Mouse (Mus musculus): ENCODE data around the gene Rsrc1.
A peak's percentile ranks its signal among the peaks of the same experiment; 100 is the strongest.
"Not testable (repeated sequence)": the region's sequence is repeated elsewhere in the genome, so short reads cannot be mapped to it uniquely, and the experiment has no call there.

The Rsrc1 gene

DNA sequence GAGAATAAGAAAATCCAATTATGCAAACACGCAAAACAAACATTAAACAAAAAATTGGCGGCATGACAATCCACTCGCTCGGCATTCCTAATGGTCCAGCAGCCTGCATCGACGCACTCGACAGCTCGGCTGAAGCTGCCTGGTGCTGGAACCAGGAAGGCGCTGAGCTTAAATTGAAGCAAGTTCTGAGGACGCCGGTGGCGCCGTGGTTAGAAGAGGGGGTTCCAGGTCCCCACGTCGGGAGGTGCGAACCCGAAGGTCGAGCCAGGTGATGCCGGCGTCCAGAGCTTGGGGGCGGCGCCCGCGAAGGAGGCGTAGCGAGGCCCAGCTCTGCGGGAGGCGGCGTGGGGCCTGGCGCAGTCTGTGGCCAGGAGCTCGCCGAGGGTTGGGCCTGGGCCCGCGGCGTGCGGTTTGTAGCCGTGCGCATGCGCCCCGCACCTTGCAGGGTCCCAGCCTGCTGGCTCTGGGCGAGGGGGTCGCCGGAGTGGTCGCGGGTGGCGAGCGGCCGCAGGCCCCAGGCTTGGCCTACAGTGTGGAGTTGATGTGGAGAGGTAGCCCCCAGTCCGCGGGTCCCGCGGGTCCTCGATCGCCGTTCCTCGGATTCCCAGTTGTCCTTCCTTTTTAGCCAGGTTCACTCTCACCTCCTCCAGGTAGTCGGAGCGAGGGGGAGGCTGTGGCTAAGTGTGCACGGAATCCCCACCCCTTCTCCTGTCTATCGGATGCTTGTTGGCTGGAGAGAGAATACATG lies 4.5 kb downstream of the Rsrc1 start:
- peak; percentile 67 to 69 for DNase-seq (ENCODE audit: low spot score in 2 of 2)

DNA sequence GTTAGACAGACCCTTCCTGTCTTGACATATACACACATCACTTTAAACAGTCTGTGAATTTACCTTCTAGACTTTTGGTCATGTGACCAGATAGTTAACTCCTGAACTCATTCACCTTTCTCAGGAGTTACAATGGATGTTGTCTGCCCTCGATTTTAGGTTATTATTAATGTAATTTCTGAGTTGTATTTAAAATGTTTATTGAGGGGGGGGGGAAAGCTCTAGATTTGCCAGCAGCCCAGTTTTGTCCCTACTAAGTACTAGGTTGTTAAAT lies 5.0 kb downstream of the Rsrc1 start:
- no peak for DNase-seq (ENCODE audit: low spot score in 2 of 2)

DNA sequence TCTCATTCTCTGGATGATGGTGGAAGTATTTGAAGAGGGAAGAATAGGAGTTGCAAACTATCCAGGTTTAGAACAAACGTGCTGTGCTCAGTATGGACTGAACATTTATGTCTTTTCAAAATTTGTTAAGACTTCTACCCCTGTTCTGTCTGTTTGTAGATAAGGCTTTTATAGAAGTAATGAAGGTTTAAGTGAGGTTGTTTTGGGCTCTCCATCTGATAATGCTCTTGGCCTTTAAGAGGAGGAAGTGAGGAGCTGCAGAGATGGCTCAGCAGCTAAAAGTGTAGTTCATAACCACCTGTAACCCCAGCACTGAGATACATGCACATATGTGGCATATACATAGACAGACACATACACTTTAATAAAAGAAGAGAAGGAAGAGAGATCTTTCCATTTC lies 15.6 kb downstream of the Rsrc1 start:
- no peak for DNase-seq (ENCODE audit: low spot score in 2 of 2)

DNA sequence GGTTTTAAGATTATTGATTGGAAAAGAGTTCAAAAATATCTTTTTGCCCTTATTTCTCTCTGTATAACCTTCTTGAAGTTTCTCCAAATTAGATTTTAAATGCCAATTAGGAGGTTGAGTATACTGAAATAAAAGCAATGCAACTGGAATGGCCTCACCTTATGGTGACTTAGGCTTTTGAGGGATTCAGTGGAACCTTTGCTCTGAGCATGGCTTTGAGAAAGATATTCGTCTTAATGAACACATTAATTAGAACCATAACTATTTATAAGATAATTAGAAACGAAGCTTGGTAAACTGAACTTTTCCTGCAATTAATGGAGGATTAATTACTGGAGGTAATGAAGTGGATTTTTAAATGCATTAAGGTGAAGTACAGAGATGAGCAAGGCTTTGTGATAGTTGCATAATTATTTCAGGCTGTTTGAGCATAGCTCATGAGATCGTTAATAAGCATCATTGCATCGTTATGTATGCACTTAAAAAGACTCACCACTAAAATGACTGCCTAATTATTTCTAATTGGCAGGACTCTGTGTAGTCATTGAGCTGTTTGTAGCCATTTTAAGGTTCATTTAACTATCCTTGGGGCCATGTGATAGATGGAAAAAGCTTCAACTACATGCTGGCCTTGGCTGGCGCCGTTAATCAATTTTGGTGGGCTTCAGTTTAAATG lies 55.3 kb downstream of the Rsrc1 start:
- no peak for DNase-seq (ENCODE audit: low spot score in 2 of 2)

DNA sequence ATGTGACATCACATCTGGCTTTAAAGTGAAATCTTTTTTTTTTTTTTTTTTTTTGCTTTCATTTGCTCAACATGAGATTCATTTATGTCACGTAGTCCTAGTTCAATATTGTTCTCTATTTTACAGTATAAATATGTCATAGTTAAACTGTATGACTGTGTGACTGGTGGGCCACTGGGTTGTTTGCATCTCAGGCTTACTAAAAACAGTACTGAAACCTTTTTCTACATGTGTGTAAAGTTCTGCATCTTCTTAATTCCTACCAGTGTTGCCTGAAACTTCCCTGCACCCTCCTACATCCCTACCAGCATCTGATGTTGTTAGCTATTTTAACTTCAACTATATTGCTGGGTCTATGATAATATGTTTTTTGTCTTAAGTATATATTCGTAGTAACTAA lies 78.6 kb downstream of the Rsrc1 start:
- no peak for DNase-seq (ENCODE audit: low spot score in 2 of 2)

DNA sequence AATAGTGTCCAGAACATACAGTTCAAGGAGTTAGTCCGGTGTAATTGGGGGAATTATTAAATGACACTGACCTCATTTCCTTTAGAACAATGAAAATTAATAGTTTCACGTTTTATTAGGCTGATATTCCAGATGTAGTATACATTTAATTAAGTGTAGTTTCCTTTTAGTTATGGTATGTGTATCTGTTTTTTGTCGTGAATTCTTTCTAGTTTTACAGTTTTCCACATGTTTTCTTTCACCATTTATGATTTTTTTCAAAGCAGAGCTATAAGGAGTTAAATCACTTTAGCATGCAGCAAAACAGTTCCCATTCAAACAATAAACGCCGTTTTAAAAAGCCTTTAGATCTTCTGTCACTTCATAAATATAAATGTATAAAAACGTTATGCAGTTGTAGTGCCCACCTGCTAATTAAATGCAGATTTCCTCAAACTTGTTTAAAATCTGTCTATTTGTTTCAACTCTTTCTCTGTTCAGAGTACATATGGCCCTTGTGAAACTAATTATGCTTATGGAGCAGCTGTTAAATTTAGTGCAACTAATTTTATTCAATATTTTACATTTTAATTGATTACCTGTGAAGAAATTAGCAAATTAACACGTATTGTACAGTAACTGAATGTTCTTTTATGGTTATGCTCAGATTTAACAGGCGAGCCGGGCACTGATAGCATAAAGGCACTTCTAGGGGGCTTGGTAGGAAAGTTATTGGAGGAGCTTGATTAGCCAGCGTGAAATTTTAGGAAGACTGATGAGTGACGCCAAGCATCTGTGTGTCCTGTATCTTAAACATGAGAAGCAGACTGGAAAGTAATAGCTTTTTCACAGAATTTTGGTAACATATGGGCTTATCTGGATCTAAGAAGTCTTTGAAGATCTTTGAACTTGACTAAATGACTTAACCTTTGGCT lies 89.6 kb downstream of the Rsrc1 start:
- DNase-seq (ENCODE audit: low spot score in 2 of 2) = no peak

DNA sequence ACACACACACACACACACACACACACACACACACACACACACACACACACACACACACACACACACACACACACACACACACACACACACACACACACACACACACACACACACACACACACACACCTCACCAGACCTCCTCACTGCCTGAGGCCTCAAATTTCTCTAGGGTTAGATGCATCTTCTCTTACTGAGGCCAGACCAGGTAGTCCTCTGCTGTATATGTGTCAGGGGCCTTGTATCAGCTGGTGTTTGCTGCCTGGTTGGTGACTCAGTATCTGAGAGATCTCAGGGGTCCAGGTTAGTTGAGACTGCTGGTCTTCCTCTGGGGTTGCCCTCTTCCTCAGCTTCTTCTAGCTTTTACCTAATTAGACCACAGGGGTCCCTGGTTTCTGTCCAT lies 92.5 kb downstream of the Rsrc1 start:
- DNase-seq (ENCODE audit: low spot score in 2 of 2) = not testable (repeated sequence)

DNA sequence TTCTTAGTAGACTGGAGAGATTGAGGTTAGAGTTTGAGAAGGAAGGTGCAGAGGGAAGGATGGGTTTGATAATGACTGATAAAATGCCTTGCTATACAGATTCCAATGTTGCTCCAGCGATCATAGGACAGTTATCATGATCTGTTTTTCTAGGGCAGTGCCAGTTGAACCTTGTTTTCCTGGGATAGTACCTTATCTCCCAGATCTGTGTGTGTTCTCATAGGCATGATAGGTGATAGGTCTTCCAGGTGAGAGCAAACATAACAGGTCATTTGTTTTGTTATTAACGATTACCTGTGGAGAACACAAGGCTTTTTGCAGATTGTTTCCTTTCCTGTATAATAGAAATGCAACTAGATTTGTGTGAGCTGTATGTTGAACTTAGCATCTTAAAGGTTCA lies 94.3 kb downstream of the Rsrc1 start:
- DNase-seq (ENCODE audit: low spot score in 2 of 2) = no peak

DNA sequence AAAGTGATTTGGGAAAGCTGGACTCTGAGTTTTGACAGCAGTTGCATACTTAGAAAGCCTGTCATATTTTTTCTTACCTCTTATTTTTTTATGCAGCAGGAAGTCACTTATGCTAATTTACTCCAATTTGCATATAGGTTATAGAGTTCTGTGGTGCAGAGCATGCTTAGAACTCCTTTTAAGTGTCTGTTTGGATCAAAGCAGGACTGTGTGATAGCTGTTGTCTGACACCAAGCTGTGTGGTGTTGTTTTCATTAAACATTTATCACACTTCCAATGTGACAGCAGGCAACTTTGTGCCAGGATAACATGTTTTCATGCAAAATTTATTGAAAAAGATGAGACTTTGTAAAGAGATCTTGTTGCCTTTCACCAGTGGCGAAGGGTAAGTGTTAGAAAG lies 103.6 kb downstream of the Rsrc1 start:
- DNase-seq (ENCODE audit: low spot score in 2 of 2) = no peak

DNA sequence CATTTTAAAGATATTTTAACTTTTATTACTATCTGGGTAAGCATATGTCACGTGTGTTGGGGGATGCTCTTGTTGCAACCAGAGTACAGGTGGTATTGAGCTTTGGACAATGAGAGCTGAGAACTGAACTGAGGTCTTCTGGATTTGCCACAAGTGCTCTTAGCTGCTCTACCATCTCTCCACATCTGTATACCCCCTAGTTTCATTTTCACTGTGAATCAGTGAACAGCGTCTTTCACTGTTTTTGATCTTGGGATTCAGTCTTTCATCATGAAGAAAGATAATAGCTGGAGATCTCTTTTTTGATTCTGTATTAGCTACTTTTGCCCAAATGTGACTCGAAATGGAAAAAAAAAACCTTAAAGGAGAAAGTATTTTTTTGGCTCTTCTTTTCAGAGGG lies 127.2 kb downstream of the Rsrc1 start:
- no peak for DNase-seq (ENCODE audit: low spot score in 2 of 2)

DNA sequence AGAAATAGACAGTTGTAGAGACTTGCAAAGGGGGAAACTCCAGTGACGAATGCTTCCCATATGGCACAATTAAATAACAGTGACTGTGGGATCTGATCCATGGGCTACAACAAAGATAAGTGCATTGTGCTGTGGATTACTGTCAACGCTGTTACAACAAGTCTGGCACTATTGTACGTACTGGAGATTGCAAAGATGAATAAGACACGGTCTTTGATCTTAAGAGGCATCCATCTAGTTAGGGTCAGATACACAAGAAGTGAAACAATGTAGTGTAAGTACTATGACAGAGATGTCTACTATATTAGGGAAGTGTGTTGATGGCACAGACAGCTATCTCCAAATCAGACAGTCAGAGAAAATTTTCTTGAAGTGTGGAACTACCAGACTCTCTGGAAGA lies 135.1 kb downstream of the Rsrc1 start:
- no peak for DNase-seq (ENCODE audit: low spot score in 2 of 2)

DNA sequence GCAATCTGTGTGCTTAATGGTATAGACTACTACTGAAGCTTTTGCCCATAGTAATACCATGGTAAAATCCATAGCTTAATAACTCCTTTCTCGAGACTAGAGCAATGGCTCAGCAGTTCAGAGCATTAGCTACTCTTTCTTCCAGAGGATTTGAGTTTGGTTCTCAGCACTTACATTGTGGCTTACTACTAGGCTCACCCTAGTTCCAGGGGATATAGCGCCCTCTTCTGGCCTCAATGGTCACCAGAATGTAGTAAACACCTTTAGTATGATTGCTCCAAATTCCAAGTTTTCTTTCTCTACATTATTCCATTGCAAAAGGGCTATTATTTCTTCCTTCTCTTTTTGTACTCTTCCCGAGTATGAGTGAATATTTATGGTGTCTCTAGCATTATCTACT lies 151.3 kb downstream of the Rsrc1 start:
- no peak for DNase-seq (ENCODE audit: low spot score in 2 of 2)

DNA sequence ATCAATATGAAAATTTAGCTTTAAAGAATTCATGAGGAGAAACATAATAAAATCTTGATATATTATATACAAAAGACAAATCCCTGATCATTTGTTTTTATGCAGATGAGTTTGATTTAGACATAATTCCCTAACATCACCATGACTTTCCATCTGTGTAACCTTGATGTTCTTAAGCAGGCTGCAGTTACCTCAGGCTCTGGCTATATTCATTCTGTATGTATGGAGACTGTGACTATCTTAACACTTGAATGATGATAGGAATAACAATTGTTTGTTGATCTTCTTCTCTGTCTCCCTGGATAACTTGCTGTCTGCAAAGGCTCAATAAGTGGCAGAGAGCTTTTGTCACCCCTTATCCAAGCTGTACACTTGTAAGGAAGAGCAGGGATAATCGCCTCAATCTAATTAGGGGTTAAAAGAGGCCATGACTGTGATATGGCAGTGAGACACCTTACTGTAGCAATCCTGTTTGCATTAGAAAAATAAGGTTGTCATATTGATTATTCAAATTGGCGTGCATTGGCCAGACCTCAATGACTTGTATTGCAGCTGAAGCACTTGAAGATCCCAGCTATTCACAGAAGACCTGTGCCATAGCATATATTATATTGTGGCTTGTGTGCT lies 154.7 kb downstream of the Rsrc1 start:
- no peak for DNase-seq (ENCODE audit: low spot score in 2 of 2)

DNA sequence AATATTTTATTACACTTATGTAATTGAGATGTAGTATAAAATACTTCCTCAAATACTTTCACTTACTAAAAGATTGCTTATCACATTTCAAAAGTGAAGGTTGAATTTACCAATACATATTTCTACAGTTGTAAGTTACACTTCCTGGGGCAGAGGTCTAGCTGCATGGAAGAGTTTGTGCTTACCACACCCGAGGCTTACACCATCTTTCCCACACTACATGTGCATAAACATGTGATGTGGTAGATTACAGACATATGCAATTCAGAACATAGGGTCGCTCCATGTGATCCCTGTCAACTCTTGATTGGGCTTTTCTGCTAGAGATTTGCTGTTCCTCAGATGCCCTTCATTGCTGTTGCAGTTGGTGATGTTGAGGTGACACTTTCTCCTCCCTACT lies 163.8 kb downstream of the Rsrc1 start:
- DNase-seq (ENCODE audit: low spot score in 2 of 2) = no peak

DNA sequence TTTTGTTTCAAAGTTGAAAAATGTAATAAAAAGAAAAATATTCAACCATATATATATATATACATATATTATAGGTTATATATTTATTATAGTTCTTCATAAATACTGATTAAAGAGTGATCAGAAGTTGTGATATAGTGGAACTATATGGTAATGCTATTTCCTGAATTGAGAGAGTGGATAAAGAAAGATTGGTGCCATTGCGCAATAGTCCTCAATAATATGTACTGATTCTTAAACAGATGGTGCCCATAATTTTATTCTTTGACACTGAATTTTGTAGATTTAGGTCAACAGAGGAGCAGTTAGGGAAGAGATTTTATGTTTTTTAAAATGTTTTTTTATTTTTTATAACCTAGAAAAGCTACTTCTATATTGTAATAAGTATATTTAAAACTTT lies 165.1 kb downstream of the Rsrc1 start:
- DNase-seq (ENCODE audit: low spot score in 2 of 2) = no peak

DNA sequence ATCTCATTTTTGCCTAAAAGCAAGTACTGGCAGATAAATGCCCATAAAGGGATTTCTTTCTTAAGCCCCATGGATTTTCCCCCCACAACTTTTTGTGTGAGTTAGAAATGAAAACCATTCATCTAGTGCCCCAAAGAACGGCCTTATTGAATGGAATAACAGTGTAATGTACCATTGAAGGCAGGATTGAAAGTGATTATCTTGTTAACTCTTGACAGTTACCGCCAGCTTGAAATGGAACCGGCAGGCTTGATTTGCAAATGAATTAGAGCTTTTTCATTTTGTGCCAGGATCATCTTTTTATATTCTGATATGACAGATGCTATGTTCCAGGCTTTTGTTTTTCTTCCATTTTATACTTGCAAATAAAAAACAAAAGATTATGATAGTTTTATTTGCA lies 166.1 kb downstream of the Rsrc1 start:
- no peak for DNase-seq (ENCODE audit: low spot score in 2 of 2)

DNA sequence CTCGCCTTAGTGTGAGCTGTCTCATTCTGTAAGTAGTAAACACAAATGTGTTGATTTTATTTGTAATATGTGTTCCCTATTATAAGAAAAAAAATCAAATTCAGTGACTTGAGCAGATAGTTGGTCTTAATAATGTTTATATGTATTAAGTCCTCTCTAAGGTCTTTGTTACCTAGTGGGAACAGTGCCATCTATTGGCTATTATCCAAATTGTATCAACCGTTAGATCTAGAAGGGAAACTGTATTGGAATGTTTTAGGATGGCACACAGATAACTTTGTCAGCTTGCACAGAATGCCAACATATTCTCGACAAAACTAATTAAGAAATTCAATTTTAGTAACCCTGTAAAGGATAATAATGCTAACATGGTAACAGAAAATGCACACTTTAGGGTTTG lies 216.0 kb downstream of the Rsrc1 start:
- no peak for DNase-seq (ENCODE audit: low spot score in 2 of 2)

DNA sequence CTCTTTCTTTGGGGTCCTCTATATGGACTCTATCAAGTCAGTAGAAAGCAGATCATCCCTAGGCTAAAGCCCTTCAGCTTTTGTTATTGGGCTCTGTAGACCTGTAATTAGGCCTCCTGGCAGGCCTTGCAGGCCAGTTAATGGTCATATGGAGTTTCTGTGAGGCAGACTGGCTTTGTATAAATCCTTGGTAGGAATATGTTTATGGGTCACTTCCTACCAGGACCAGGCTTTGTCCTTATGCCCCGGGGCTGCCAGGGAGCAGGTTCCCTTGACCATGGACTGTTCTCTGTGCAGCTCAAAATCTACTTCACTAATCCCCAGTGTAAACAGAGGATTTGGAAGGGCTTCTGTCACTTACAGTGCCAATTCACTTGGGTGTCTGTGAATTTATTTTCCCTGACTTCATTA lies 231.9 kb downstream of the Rsrc1 start:
- no peak for DNase-seq (ENCODE audit: low spot score in 2 of 2)

DNA sequence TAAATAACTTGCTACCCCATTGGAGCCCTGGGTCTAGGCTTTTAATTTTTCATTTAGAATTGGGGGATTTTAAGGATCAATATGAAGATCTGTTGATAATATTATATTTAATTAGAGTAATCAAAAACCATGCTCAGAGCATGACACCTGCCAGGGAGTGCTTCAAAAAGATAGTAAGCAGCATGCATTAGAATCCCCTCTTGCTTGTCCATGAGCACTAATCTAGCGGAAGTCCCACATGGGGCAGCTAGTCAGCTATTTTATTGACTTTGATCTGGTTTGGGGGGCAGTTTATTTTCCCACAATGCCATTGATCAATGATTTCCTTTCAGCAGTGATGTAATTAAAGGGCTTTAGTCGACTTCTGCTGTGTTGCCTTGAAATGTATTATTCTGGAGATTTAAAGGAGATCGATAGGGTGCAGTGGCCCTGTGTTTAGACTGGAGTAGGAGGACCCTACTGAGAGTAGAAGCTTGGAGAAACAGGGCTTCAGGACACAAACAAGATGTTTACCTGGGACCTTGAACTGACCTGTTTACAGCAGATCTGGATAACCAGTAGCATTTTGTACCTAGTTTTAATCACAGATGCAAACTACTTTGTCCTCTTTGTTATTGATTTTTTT lies 251.5 kb downstream of the Rsrc1 start:
- no peak for DNase-seq (ENCODE audit: low spot score in 2 of 2)

DNA sequence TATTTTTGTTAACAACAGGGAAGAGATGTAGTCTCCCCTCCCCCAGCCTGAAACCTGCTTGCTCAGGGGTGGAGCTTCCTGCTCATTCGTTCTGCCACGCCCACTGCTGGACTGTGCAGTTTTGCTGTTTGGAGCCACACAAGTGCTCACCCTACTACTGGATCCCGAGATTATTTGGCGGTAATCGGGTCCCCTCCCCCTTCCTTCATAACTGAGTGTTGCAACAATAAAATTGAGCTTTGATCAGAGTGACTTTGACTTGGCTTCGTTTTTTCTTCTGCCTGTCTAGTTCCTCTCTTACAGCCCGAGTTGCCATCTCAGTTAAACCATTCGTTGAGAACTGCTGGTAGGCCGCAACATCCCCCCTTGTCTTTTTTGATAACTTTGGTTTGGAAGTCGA lies 261.3 kb downstream of the Rsrc1 start:
- DNase-seq (ENCODE audit: low spot score in 2 of 2) = not testable (repeated sequence)

DNA sequence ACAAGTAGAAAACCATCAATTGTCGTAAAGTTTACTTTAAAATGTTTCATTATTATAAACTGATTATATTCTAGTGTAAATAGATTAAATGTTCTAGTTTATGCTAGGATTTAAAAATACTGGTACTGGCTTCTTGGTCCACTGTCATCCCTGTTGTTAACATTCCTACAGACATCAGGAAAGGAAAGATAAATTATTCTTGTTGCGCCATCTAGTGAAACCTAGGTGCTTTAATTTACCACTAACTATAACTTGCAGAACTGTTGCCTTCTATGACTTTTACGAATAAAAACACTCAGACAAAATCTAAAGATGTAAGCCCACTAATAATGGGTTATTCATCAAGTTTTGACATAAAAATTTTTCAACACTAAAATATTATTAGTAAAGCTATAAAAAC lies 286.3 kb downstream of the Rsrc1 start:
- DNase-seq (ENCODE audit: low spot score in 2 of 2) = no peak

DNA sequence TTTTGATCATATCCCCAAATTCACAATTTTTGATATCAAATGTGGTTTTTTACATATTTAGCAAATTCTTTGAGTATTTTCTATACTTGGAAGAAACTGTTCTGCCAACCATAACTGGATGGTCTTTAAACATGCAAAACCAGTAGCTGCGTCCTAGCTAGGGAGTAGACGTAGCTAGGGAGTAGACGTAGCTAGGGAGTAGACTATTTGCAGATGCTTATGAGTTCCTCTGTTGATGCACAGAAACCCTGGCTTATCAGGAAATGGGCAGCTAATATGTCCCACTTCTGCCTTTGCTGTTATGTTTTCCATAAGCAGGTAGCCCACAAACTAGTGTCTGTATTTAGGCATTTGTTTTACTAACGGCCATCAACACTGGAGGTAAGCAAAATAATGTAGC lies 298.6 kb downstream of the Rsrc1 start:
- no peak for DNase-seq (ENCODE audit: low spot score in 2 of 2)

All from urinary bladder, postnatal 36 days (tissue).